Mouse (Mus musculus) spleen, postnatal 10 days (tissue): ENCODE results near the gene Lrrc8d.

ENCODE experiments used
- DNase-seq, 2 experiments: peaks; one replicate each; pipeline ENCODE4 v3.0.0; 2021 to 2022; ENCODE audit warnings: low spot score in 2 of 2

Gene Lrrc8d

DNA sequence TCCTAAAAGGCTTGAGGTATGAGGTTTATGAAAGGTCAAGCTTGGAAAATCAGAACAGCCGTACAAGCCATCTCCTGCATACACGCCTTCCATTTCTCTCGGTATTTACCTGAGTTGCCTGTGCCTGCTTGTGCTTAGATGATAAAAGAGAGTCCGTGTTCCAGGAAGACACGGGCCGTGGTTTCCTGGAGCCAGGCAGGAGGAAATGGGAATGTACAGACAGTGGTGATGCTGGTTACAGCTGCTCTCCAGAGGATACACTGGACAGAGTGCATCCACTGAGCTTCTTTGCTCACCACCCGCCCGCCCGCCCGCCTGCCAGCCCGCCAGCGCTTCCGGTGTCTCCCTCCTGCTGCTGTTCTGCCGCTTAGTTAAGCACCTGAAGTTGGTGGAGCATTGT, 116.3 kb downstream of the Lrrc8d start:
- no peak for DNase-seq

DNA sequence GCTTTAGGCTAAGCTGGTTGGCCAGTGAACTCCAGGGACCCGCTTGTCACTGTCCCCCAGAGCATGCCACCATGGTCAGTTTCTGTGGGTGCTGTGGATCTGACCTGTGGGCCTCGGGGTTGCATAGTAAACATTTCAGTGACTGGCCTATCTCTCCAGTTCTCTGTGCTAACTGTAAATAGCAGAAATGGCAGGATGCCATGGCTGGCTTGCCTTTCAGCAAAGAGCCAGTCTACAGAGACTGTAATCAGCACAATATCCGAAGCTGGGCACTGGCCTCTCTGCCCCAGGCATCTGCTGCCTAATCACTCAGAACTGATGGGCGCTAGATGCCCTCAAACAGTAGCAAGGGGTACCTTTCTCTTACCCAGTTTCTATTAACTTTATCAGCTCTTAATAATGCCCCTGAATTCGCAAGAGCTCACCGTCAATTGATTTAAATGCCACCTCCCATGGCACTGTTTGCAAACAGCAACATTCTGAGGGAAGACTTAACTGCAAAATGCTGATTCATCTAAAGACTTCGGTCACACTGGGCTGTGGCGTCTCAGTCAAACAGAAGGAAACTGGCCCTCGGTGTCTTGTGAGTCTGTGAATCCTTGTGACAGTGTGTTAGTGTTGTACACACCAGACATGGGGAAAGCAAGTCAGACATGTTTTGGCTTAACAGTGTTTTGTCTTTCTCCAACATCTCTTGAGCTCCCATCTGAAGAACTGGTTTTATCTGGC, 117.6 kb downstream of the Lrrc8d start:
- DNase-seq, result no peak

DNA sequence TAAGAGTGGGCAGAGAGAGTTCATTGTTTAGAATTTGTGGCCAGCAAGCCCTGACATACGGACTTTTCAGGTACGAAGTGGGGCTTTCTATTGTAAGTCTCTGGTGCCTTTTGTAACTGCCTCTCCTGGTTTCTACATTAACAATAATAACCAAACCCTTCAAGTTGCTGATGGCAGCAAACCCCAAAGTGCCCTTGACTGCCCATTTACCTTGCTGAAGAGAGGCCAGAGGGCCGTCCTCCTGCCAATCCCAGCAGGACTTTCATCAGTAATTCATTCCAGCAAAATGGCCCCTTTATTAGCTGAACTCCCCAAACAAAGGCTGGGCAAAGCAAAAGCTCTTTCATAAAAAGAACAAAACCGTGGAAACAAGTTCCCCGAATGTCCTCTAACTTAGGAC, 118.6 kb downstream of the Lrrc8d start:
- DNase-seq, result no peak

DNA sequence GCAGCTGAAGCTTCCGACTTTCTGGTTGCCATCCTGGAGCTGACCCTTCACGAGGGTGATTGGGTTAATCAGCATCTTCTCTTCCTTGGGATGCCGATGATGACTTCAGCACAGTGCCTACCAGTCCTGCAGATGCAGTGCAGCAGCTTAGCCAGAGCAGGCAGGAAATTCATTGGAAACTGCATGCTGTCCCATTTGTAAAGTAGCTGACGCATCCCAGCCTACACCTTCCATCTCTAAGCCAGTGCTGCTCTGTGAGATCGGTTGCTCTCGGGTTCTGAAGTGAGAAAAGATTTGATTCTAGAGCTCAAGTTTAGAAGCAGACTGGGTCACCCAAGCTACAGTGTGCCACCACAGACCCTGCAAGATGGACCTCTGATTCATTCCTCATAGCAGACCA, 121.6 kb downstream of the Lrrc8d start:
- DNase-seq, result no peak

DNA sequence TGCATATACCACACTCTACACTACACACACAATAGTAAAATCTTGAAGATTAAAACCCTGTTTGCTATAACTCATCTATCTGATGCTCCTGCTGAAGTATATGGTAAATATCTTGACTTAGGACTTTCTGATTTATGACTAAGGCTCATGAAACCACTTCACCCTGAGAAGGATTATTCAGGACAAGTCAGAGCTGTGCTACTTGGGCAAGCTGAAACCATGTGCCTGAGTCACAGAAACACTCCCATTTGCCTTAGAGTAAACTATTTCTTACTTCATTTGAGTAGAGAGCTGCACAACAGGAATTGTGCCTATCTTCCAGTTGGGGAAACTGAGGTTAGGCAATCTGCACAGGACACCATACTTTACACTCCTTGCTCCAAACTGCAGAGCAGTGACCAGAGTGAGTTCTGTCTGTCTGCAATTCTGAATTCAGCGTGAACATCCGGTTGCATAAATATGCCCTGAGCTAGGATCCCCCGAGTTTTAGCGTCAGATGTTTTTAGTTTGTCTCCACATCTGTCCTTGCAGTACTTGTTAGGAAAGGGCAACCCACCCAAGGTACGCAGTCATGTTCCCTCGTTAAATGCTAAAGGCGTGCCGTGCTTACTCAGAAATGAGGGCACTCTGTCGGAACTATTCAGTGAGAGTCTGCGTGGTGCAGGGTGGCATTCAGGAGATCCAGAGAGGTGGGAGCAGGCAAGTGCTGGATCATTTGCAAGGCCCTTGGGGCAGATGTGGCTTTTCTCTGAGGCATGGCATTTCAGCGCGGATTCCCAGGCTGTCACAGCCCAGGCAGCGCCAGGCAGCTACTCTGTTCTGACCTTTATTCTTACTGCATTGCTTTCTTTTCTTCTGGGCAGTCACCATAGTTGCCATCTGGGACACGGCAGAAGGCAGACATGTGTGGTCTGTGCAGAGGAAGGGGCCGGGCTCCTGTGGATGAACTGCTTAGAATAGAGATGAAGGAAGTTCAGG, 123.0 kb downstream of the Lrrc8d start:
- no peak for DNase-seq

DNA sequence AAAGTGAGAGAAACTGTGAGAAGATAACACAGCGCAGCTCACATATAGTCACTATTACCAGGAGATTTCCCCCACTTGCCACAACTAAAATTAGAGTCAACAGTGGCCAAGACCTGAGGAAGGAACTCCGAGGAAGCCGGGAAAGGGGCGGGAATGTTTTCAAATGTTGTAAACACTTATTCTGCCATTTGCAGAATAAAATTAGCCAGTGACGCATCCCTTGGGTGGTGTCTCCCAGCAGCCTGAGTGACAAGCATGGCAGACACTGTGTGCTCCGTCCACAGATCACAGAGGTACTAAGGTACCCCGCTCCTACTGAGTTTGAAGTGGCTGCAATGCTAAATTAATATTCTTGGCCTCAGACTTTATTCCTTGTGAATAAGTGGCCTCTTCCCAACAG, 124.5 kb downstream of the Lrrc8d start:
- DNase-seq, result no peak

DNA sequence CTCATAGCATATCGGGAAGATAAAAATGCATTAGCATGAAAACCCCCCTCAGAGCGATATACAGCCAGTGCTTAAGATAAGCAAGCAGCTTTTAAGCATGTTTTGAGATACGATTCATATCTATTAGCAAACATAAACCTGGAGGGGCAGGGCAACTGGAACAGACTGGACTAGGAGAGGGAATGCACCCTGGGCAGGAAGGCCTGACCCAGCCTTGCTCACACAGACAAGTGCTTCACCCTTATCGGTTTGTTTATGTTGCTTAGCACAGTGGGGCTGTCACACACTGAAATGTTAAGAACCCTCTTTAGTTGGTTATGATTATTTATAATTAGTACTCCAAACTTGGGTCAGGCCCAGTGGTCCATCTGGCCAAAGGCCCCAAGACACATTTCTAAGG, 125.1 kb downstream of the Lrrc8d start:
- no peak for DNase-seq

DNA sequence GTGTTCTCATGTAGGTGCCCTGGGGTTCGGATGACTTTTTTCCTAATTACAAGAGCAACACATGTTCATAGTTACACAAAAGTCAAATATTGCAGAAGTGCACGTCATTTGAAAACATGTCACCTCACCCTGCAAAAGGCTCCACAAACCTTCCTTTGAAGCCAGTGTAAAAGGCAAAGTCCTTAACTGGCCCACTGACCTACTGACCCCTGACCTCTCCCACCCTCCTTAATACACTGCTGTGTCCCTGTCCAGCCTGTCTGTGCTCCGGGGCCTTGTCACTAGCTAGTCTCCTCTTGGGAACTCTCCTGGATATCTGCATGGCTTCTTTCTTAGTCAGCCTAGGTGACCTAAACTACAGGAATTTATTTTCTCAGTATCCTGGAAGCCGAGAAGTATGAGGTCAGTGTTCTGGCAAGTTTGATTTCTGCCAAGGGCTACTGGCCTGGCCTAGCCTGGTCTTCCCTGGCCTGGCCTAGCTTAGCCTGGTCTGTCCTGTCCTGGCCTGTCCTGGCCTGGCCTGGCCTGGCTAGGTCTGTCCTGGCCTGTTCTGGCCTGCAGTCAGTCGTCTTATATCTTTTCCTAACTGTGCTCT, 127.2 kb downstream of the Lrrc8d start:
- DNase-seq, result no peak

DNA sequence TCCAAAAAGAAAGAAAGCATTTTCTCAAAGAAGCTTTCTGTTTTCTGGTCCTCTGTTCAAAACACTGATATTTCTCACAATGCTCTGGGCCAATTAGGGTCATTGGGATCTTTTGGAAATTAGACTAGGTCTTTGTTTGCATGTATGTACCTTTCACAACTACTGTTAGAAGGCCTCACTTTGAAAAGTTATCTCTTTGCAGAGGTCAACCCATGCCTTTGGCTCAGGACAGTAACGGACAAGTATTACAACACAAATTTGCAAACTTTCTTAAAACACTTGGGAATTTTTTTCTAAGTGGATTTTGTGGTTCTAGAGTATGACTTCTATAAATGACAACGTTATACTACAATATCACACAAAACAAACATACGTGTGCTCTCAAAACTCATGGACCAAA, 128.3 kb downstream of the Lrrc8d start:
- no peak for DNase-seq

DNA sequence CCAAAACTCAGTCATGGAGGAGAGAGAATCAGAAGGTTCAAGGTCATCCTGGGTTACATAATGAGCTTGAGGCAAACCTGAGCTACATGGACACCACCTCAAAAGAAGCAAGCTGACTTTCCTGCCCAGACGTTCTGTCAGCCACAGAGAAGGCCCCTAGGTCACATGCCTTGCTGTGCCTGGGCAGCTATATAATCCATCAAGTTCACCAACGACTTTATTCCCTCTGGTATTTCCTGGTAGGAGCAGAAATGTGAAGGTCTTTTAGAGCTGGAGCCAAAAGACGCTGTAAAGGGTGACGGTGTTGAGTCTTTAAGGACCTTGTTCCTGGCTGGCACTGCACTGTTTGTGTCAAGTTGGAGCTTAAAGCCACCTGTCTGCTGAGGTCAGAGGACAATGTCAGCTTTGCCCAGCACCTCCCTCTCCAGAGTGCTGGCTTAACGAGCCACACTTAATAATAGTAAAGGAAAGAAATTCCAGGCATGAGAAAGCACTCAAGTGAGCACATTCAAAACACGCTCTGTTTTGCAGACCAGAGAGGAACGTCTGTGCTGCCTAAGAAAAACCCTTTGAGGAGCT, 129.3 kb downstream of the Lrrc8d start:
- DNase-seq, result no peak

DNA sequence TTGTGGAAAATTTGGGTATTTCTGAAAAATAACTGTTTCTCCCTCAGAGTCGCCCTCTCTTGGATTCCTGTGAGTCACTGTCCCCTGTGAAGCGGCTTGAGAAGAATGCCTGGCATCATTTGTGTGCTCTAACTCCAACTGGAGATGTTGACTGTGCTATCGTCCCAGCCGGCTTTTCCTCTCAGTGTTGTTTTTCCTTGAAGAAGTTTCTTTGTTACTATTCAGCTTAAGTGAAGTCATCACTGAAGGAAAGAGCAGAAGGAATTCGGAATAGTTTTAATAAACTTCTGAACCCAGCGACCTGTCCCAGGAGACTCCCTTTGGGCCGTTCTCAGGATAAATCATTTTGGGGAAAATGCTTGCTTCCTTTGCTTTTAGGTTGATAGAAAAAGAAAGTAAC, 132.4 kb downstream of the Lrrc8d start:
- DNase-seq, result no peak

DNA sequence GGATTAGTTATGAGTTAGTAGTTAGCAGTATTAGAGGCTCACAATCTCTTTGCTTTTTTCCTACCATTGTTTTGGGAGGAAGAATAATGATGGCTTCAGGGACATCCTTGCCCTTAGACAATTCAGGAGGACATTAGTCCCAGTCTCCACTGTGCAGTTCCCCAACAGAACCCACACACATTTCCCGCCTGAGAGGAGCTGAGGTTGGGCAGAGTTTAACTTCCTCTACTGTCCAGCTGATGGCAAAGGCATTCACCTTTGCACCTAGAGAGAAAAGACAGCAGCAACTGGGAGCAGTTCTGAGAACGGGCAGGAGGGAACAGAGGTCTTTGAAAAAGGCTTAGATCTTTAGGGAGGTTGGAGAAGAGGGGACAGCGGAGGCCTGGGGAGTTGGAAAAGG, 134.2 kb downstream of the Lrrc8d start:
- no peak for DNase-seq

DNA sequence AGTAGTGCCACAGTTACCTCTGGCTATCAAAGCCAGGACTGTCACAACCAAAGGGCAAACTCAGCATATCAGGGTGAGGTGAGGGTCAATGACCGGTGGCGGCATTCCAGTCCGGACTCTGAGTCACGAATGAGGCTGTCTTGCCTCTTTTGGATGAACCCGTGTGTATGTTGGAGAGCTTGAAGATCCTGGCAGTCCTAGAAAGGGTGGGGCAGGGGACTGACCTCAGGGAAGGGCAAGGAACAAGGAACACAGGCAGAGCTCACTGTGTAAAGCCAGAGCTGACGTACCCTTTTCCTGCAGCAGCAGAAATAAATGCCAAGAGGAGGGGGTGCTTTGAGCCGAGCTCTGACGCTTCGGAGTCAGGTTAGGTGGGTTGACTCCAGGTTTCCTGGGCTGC, 136.2 kb downstream of the Lrrc8d start:
- DNase-seq, result no peak

DNA sequence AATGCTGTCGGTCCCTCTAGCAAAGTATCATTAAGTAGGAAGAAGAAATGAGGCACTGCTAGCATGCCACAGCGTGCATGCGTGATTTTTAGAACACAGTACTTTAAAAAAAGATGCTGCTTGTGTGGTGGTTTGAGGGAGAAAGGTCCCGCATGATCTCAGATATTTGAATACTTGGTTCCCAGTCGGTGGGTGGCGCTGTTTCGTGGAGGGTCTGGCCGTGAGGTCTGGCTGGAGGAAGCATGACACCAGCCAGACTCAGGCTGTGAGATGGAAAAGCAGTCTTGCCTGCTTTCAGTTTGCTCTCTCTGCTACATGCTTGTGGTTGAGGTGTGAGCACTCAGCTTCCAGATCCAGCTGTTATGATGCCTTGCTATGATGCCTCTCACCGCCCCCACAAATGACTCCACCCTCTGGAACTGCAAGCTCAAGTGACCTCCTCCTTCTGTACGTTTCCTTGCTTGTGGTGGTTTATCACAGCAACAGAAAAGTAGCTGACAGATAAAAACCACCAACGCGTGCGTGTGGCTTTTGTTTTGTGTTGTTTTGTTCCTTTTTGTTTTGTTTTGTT, 140.1 kb downstream of the Lrrc8d start:
- DNase-seq, result no peak

DNA sequence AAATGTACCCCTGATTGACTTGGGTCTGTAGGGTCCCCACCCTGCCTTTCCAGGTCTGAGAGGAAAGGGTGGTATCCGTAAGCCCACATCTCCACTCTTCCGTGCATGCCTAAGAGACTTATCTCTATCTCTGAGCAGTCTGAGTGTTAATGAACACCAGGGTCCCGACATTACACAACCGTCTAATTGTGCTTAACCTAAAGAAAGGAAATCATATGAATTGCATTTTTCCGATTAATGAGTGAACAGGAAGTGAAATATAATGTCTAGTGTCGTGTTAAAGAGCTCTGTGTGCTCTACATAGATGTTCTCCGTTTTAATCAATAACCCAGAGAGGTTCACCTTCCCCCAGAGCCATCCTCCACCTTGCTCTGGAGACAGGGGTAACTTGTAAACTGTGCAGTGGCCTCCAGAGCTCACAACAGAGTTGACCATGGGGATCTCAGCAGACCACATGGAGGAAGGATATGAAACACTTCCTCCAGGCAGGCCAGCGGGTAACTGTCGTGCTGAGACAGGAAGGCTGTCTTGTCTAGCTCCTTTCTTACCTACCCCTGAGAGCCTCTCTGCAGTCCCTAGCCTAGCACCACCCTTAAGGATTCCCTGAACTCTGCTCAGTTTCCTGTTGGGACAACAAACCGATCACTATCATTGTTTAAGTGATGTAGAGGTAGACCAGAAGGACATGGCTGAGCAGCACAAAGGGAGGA, 144.4 kb downstream of the Lrrc8d start:
- no peak for DNase-seq

DNA sequence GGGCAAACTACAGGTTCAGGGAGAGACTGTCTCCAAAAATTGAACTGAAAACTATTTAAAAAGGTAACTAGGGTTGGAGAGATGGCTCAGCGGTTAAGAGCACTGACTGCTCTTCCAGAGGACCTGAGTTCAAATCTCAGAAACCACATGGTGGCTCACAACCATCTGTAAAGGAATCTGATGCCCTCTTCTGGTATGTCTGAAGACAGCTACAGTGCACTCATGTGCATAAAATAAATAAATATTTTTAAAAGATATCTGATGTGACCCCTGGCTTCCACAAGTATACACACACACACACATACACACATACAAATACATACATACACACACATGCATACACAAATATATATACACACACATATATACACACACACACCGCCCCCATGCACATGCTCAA, 145.3 kb downstream of the Lrrc8d start:
- DNase-seq, result no peak

DNA sequence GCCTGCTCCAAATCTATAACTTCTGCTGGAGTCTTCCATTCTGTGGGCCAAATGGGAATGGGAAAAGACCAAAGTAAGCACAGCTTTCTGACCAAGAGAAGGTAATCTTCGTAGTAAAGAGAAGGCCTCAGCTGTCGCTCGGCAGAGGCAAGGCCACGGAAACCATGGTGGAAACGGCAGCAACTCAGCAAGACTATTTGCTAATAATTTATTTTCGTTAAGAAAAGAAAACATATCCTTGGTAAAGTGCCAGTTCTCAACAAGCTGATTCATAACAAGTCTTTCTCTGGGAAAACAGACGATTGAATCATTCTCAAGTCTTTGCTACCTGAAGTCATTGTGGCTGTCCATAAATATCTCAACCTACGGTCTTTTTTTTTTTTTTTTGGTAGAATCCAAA, 148.0 kb downstream of the Lrrc8d start:
- DNase-seq, result no peak

DNA sequence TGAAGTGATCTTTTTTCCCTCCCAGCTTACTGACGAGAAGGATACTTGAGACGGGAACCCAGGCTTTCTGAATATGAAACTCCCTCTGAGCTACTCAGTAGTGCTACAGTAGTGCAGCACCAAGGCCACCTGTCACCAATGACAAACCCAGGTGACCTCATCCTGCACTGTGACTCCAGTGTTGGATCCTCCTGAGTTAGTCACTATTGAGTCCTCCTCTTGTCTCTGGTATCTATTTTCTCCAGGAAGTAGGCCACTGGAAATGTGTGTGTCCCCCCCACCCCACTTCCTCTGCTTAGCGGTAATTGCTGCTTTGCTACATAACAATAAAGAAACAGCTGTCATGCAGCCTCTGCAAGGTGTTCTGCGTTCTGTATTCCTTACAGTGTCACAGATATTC, 149.5 kb downstream of the Lrrc8d start:
- DNase-seq, result no peak

DNA sequence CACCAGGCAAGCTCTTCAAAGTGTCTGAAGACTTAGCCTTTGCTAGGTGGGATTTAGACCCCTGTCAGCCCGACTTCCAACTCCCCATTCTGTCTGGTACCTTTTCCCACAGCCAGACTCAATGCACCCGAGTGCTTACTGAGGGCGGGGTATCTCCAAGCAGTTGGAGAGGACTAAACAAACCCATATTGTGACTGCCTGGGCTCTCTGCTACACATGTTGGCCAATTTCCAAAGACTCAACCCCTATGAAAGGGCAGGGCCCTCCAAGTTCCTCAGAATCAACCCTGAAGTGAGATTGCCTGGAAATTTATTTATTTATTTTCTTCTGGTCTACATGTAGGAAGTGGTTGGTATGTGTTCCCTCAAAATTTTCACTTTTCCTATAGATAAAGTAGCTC, 149.9 kb downstream of the Lrrc8d start:
- no peak for DNase-seq

DNA sequence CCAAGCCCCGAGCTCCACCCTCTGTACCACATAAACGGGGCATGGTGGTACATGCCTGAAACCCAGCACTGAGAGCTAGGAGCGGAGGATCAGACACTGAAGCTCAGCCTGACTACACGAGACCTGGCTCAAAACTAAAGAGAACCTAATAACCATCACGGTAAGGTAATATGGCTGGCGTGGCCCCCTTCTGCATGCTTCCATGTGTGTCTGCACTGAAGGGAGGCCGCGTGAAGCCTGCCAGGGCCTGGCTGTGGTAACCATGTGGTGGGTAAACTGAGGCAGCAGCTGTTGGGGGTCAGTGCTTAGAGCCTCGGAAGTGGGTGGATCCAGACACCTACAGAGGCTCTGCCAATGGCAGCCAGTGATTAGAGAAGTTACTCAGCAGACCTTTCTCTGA, 153.5 kb downstream of the Lrrc8d start:
- DNase-seq, result no peak

DNA sequence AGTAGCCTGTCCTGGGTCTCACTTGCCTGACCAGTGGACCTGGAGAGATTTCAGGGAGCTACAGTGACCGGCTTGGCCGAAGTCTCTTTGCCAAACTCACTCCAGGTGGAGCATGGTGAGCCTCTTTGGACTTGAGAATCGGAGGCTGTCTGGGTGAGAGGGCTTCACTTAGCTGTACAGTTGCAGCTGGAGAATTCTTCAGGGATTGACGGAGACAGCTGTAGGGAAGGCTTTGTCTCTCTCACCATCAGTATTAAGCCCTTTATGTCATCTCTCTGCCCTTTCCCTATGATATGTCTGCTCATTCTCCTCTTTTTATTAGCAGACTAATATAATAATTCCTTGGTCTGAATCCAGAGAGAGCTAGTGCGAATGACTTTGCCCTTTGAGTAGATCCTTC, 157.7 kb downstream of the Lrrc8d start:
- no peak for DNase-seq
